Mouse (Mus musculus): ENCODE results near the gene Prrt1. TPM values are rescaled to one million over a fixed set of nuclear protein-coding genes. Genes with fewer than 3 reads are reported as not detected.

Gene Prrt1
- polyA plus RNA-seq, 2 experiments = 0.94 to 5.7 TPM

DNA sequence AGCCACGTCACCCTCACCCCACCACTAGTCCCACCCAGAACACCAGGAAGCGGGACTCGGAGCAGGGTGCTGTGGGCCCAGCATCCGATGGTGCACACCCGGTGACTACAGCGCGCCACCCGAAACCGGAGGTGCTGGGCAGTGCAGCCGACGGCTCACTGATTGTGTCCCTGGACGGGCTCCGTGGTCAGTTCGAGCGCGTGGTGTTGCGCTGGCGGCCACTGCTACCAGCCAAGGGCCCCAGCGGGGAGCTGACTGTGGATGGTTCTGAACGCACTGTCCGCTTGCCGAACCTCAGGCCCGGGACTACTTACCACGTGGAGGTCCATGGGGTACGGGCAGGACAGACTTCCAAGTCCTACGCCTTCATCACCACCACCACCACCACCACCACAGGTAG lies 50.9 kb downstream of the Prrt1 start:
- H3K4me2 ChIP-seq (replicated peaks; ENCODE audit: low read depth, low read length, severe bottlenecking) = no peak overlapping the region

DNA sequence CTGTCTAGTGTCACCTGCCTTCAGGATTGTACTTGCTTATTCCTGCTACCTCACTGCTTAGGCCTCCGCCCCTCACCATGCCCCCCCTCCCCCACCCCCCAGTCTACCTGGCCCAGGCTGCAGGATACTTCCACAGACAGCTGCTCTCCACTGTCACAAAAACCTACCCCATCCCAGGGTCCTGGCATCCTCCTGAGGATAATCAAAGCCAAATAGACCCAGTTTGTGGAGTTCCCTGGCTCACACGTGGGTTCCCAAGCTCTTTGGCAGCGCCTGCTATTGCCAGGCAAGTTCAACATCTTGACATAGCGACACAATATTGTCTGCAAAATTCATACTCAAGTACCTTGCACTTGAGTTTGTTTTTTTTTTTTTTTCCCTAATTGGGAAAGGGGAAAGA lies 51.3 kb downstream of the Prrt1 start:
- Histone ChIP-seq H3K9me3 (ENCODE audit: control insufficient read depth, low read length) (no peaks in the 10 kb centered on the region), H3K4me1 (ENCODE audit: control insufficient read depth, insufficient read depth, low read length) (peaks cover 6% of the 10 kb centered on the region; the same call in 1 of the 2 replicates), H3K27ac (replicated peaks; ENCODE audit: low read depth, low read length) (no peak overlapping the region), H3K9ac (ENCODE audit: low read depth, low read length, severe bottlenecking) (no peak overlapping the region), H3K36me3 (ENCODE audit: control insufficient read depth, insufficient read depth, low read length) (no peaks in the 10 kb centered on the region), H3K27me3 (ENCODE audit: control insufficient read depth, insufficient read depth, low read length) (peaks cover 15% of the 10 kb centered on the region; the same call in 1 of the 2 replicates), H3K4me2 (replicated peaks; ENCODE audit: low read depth, low read length, severe bottlenecking) (no peak overlapping the region), H3K4me3 (replicated peaks; ENCODE audit: low read length) (no peak overlapping the region)
- WGBS = 80% methylated on average over 4 of the region's 4 CpGs
- ATAC-seq (ENCODE audit: low FRiP score, low read depth) (no peak), DNase-seq (ENCODE audit: low spot score) (no peak)
- no peak for TF ChIP-seq POLR2A (IDR thresholded peaks at IDR 0.05; ENCODE audit: borderline replicate concordance, extremely low read depth, insufficient read depth, insufficient read length)

More for the DNA sequence above, 50.9 kb downstream of the Prrt1 start:
- no peaks in the 10 kb centered on the region for H3K36me3 ChIP-seq (ENCODE audit: control insufficient read depth, insufficient read depth, low read length)
- TF ChIP-seq POLR2A (IDR thresholded peaks at IDR 0.05; ENCODE audit: borderline replicate concordance, extremely low read depth, insufficient read depth, insufficient read length) = no peak
- ATAC-seq (ENCODE audit: low FRiP score, low read depth) (no peak), DNase-seq (ENCODE audit: low spot score) (no peak)
- no peak overlapping the region for H3K27ac ChIP-seq (replicated peaks; ENCODE audit: low read depth, low read length)
- H3K4me1 ChIP-seq (ENCODE audit: control insufficient read depth, insufficient read depth, low read length) = peaks cover 6% of the 10 kb centered on the region; the same call in 1 of the 2 replicates
- H3K27me3 ChIP-seq (ENCODE audit: control insufficient read depth, insufficient read depth, low read length) = peaks cover 15% of the 10 kb centered on the region; the same call in 1 of the 2 replicates
- H3K9ac ChIP-seq (ENCODE audit: low read depth, low read length, severe bottlenecking) = no peak overlapping the region
- 81% methylated on average over 26 of the region's 26 CpGs for WGBS
- H3K9me3 ChIP-seq (ENCODE audit: control insufficient read depth, low read length) = no peaks in the 10 kb centered on the region
- no peak overlapping the region for H3K4me3 ChIP-seq (replicated peaks; ENCODE audit: low read length)

DNA sequence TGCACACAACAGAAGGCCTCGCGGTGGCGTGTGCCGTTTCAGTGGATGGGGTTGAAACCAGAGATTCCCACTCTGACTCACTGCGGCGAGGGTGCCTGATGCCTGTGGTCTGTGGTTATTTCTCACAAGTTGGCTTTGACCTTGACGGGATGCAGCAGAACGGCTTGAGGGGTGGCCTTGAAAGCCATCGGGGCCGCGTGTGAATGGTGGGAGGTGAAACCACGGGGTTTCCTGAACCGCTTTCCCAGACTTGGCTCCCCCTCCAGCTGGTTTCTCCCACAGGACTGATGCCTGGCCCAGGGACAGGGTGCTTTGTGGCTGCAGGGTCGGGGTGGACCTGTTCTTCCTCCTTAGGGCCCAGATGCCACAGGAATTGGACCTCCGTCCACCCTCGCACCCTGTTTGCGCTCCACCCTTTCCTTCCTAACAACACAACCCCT lies 51.8 kb downstream of the Prrt1 start:
- DNase-seq (ENCODE audit: low spot score) (peak; percentile 31), ATAC-seq (ENCODE audit: low FRiP score, low read depth) (no peak)
- Histone ChIP-seq H3K36me3 (ENCODE audit: control insufficient read depth, insufficient read depth, low read length) (no peaks in the 10 kb centered on the region), H3K4me2 (replicated peaks; ENCODE audit: low read depth, low read length, severe bottlenecking) (no peak overlapping the region), H3K27me3 (ENCODE audit: control insufficient read depth, insufficient read depth, low read length) (peaks cover 15% of the 10 kb centered on the region; the same call in 1 of the 2 replicates), H3K9ac (ENCODE audit: low read depth, low read length, severe bottlenecking) (no peak overlapping the region), H3K27ac (replicated peaks; ENCODE audit: low read depth, low read length) (no peak overlapping the region), H3K9me3 (ENCODE audit: control insufficient read depth, low read length) (no peaks in the 10 kb centered on the region), H3K4me3 (replicated peaks; ENCODE audit: low read length) (no peak overlapping the region), H3K4me1 (ENCODE audit: control insufficient read depth, insufficient read depth, low read length) (peaks cover 6% of the 10 kb centered on the region; the same call in 1 of the 2 replicates)
- WGBS = 72% methylated on average over 17 of the region's 17 CpGs
- no peak for TF ChIP-seq POLR2A (IDR thresholded peaks at IDR 0.05; ENCODE audit: borderline replicate concordance, extremely low read depth, insufficient read depth, insufficient read length)

GRCm38 (mm10) chr17:34681881-34682536 lies 52.7 kb downstream of the Prrt1 start:
- peaks cover 15% of the 10 kb centered on the region; the same call in 1 of the 2 replicates for H3K27me3 ChIP-seq (ENCODE audit: control insufficient read depth, insufficient read depth, low read length)
- ATAC-seq (ENCODE audit: low FRiP score, low read depth) = no peak
- WGBS = 63% methylated on average over 11 of the region's 11 CpGs

More at GRCm38 (mm10) chr17:34681881-34682536, 52.7 kb downstream of the Prrt1 start:
- H3K36me3 ChIP-seq (ENCODE audit: control insufficient read depth, insufficient read depth, low read length) = no peaks in the 10 kb centered on the region
- H3K4me3 ChIP-seq (replicated peaks; ENCODE audit: low read length) = no peak overlapping the region
- H3K27ac ChIP-seq (replicated peaks; ENCODE audit: low read depth, low read length) = no peak overlapping the region
- no peak for DNase-seq (ENCODE audit: low spot score)
- no peaks in the 10 kb centered on the region for H3K9me3 ChIP-seq (ENCODE audit: control insufficient read depth, low read length)
- no peak overlapping the region for H3K4me2 ChIP-seq (replicated peaks; ENCODE audit: low read depth, low read length, severe bottlenecking)
- no peak overlapping the region for H3K9ac ChIP-seq (ENCODE audit: low read depth, low read length, severe bottlenecking)
- no peak for TF ChIP-seq POLR2A (IDR thresholded peaks at IDR 0.05; ENCODE audit: borderline replicate concordance, extremely low read depth, insufficient read depth, insufficient read length)
- peaks cover 6% of the 10 kb centered on the region; the same call in 1 of the 2 replicates for H3K4me1 ChIP-seq (ENCODE audit: control insufficient read depth, insufficient read depth, low read length)

Other genes starting within 250 kb of the Prrt1 start
- 1.4 and 1.5 TPM in 2 replicates for gene BC051142, start 230.7 kb upstream of the Prrt1 start, polyA plus RNA-seq (2012; rRNA removed)
- 0.19 and 0.85 TPM in 2 replicates for gene BC051142, start 230.7 kb upstream of the Prrt1 start, polyA plus RNA-seq (2014; fragmentation: Nextera tagmentation; extraction: Ambion mirVana)
- gene Btnl4, start 152.2 kb upstream of the Prrt1 start, polyA plus RNA-seq (2012; rRNA removed) = 0.05 TPM in 1 of 2 replicates, not detected in the other
- gene Btnl4, start 152.2 kb upstream of the Prrt1 start, polyA plus RNA-seq (2014; fragmentation: Nextera tagmentation; extraction: Ambion mirVana) = not detected in 2 replicates
- not detected in 2 replicates for gene Btnl6, start 112.2 kb upstream of the Prrt1 start, polyA plus RNA-seq (2012; rRNA removed)
- gene Btnl6, start 112.2 kb upstream of the Prrt1 start, polyA plus RNA-seq (2014; fragmentation: Nextera tagmentation; extraction: Ambion mirVana) = not detected in 2 replicates
- 9.6 and 13.3 TPM in 2 replicates for gene Notch4, start 65.3 kb upstream of the Prrt1 start, polyA plus RNA-seq (2012; rRNA removed)
- 4.3 and 5.7 TPM in 2 replicates for gene Notch4, start 65.3 kb upstream of the Prrt1 start, polyA plus RNA-seq (2014; fragmentation: Nextera tagmentation; extraction: Ambion mirVana)
- 3.7 and 4.0 TPM in 2 replicates for gene Gpsm3, start 39.7 kb upstream of the Prrt1 start, polyA plus RNA-seq (2012; rRNA removed)
- 7.6 and 7.9 TPM in 2 replicates for gene Gpsm3, start 39.7 kb upstream of the Prrt1 start, polyA plus RNA-seq (2014; fragmentation: Nextera tagmentation; extraction: Ambion mirVana)
- 141 and 149 TPM in 2 replicates for gene Pbx2, start 38.3 kb upstream of the Prrt1 start, polyA plus RNA-seq (2012; rRNA removed)
- 13.5 and 17.0 TPM in 2 replicates for gene Pbx2, start 38.3 kb upstream of the Prrt1 start, polyA plus RNA-seq (2014; fragmentation: Nextera tagmentation; extraction: Ambion mirVana)
- gene Ager, start 31.7 kb upstream of the Prrt1 start, polyA plus RNA-seq (2012; rRNA removed) = 12.2 and 13.2 TPM in 2 replicates
- 2.1 and 2.9 TPM in 2 replicates for gene Ager, start 31.7 kb upstream of the Prrt1 start, polyA plus RNA-seq (2014; fragmentation: Nextera tagmentation; extraction: Ambion mirVana)
- 103 and 112 TPM in 2 replicates for gene Rnf5, start 25.8 kb upstream of the Prrt1 start, polyA plus RNA-seq (2012; rRNA removed)
- 79.5 and 83.6 TPM in 2 replicates for gene Rnf5, start 25.8 kb upstream of the Prrt1 start, polyA plus RNA-seq (2014; fragmentation: Nextera tagmentation; extraction: Ambion mirVana)
- 150 and 223 TPM in 2 replicates for gene Agpat1, start 25.3 kb upstream of the Prrt1 start, polyA plus RNA-seq (2012; rRNA removed)
- 53.3 and 55.4 TPM in 2 replicates for gene Agpat1, start 25.3 kb upstream of the Prrt1 start, polyA plus RNA-seq (2014; fragmentation: Nextera tagmentation; extraction: Ambion mirVana)
- 11.3 and 12.8 TPM in 2 replicates for gene Egfl8, start 13.6 kb upstream of the Prrt1 start, polyA plus RNA-seq (2012; rRNA removed)
- gene Egfl8, start 13.6 kb upstream of the Prrt1 start, polyA plus RNA-seq (2014; fragmentation: Nextera tagmentation; extraction: Ambion mirVana) = 8.1 and 8.7 TPM in 2 replicates
- 39.6 and 52.4 TPM in 2 replicates for gene Ppt2, start 1.0 kb upstream of the Prrt1 start, polyA plus RNA-seq (2012; rRNA removed)
- 27.0 and 29.9 TPM in 2 replicates for gene Ppt2, start 1.0 kb upstream of the Prrt1 start, polyA plus RNA-seq (2014; fragmentation: Nextera tagmentation; extraction: Ambion mirVana)
- 5.1 TPM in 2 replicates for gene Fkbpl, start 15.2 kb downstream of the Prrt1 start, polyA plus RNA-seq (2012; rRNA removed)
- 11.9 and 12.5 TPM in 2 replicates for gene Fkbpl, start 15.2 kb downstream of the Prrt1 start, polyA plus RNA-seq (2014; fragmentation: Nextera tagmentation; extraction: Ambion mirVana)
- 104 and 121 TPM in 2 replicates for gene Atf6b, start 17.6 kb downstream of the Prrt1 start, polyA plus RNA-seq (2012; rRNA removed)
- 68.3 and 80.9 TPM in 2 replicates for gene Atf6b, start 17.6 kb downstream of the Prrt1 start, polyA plus RNA-seq (2014; fragmentation: Nextera tagmentation; extraction: Ambion mirVana)
- gene Tnxb, start 41.0 kb downstream of the Prrt1 start, polyA plus RNA-seq (2012; rRNA removed) = 4.5 and 5.4 TPM in 2 replicates
- 1.5 and 2.0 TPM in 2 replicates for gene Tnxb, start 41.0 kb downstream of the Prrt1 start, polyA plus RNA-seq (2014; fragmentation: Nextera tagmentation; extraction: Ambion mirVana)
- 3.2 and 4.3 TPM in 2 replicates for gene C4b, start 114.3 kb downstream of the Prrt1 start, polyA plus RNA-seq (2012; rRNA removed)
- gene C4b, start 114.3 kb downstream of the Prrt1 start, polyA plus RNA-seq (2014; fragmentation: Nextera tagmentation; extraction: Ambion mirVana) = 0.53 and 1.3 TPM in 2 replicates
- 0.25 and 0.68 TPM in 2 replicates for gene Cyp21a1, start 175.0 kb downstream of the Prrt1 start, polyA plus RNA-seq (2012; rRNA removed)
- 0.17 and 0.33 TPM in 2 replicates for gene Cyp21a1, start 175.0 kb downstream of the Prrt1 start, polyA plus RNA-seq (2014; fragmentation: Nextera tagmentation; extraction: Ambion mirVana)
- gene Stk19, start 207.4 kb downstream of the Prrt1 start, polyA plus RNA-seq (2012; rRNA removed) = 46.4 and 46.5 TPM in 2 replicates
- 23.9 and 26.8 TPM in 2 replicates for gene Stk19, start 207.4 kb downstream of the Prrt1 start, polyA plus RNA-seq (2014; fragmentation: Nextera tagmentation; extraction: Ambion mirVana)
- 87.6 and 98.9 TPM in 2 replicates for gene Dxo, start 207.5 kb downstream of the Prrt1 start, polyA plus RNA-seq (2012; rRNA removed)
- 52.6 and 59.9 TPM in 2 replicates for gene Dxo, start 207.5 kb downstream of the Prrt1 start, polyA plus RNA-seq (2014; fragmentation: Nextera tagmentation; extraction: Ambion mirVana)
- 75.8 and 99.4 TPM in 2 replicates for gene Skiv2l, start 220.7 kb downstream of the Prrt1 start, polyA plus RNA-seq (2012; rRNA removed)
- 43.5 and 45.0 TPM in 2 replicates for gene Skiv2l, start 220.7 kb downstream of the Prrt1 start, polyA plus RNA-seq (2014; fragmentation: Nextera tagmentation; extraction: Ambion mirVana)
- 56.4 and 92.2 TPM in 2 replicates for gene Nelfe, start 220.9 kb downstream of the Prrt1 start, polyA plus RNA-seq (2012; rRNA removed)
- 101 and 111 TPM in 2 replicates for gene Nelfe, start 220.9 kb downstream of the Prrt1 start, polyA plus RNA-seq (2014; fragmentation: Nextera tagmentation; extraction: Ambion mirVana)
- gene Cfb, start 233.0 kb downstream of the Prrt1 start, polyA plus RNA-seq (2012; rRNA removed) = 0.76 and 0.88 TPM in 2 replicates
- gene Cfb, start 233.0 kb downstream of the Prrt1 start, polyA plus RNA-seq (2014; fragmentation: Nextera tagmentation; extraction: Ambion mirVana) = 1.6 and 2.1 TPM in 2 replicates
- 44.3 and 52.0 TPM in 2 replicates for gene Zbtb12, start 249.9 kb downstream of the Prrt1 start, polyA plus RNA-seq (2012; rRNA removed)
- gene Zbtb12, start 249.9 kb downstream of the Prrt1 start, polyA plus RNA-seq (2014; fragmentation: Nextera tagmentation; extraction: Ambion mirVana) = 1.4 and 1.5 TPM in 2 replicates